Comparison of ENCODE assay signal across 1 mouse cellular context in the genomic region with DNA sequence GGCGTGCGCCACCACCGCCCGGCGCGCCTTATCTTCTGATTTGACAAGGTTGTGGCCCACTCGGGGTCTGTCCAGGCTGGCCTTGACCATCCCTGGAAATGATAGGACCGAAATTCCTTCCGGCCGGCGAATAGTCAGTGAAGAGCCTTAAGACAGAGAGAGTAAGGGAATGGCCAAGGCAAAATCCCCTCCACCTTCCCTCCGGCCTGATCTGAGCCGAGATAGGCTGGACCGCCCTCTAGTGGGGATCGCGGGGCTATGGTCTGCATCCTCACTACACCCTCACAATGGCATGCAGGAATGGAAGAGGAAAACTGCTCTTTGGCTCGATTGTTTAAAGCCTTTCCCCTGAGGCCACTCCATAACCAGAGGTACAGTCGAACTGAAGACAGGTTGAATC.
TF ChIP-seq lines count a peak whose summit lies in the region.

No protein-coding gene starts in this region.

TF ChIP-seq in C2C12, 6 proteins besides CTCF, POLR2A, EP300 and RAD21:
- TF ChIP-seq USF1 (IDR thresholded peaks at IDR 0.05; ENCODE audit: low read depth) (no peak), FOSL1 (IDR thresholded peaks at IDR 0.05; ENCODE audit: insufficient read depth, low read length, poor library complexity, severe bottlenecking) (no peak), MYOD1 (IDR thresholded peaks at IDR 0.05; ENCODE audit: control insufficient read depth, insufficient read length, low read depth) (no peak), MYOG (IDR thresholded peaks at IDR 0.05; ENCODE audit: control insufficient read depth, extremely low read depth, insufficient read length) (no peak), CEBPB (IDR thresholded peaks at IDR 0.05; ENCODE audit: low read depth) (no peak), MAX (IDR thresholded peaks at IDR 0.05) (no peak)
TF ChIP-seq in C2C12: peak in this region for 0.
